ENCODE assay signal across 21 mouse cellular contexts in the genomic region with DNA sequence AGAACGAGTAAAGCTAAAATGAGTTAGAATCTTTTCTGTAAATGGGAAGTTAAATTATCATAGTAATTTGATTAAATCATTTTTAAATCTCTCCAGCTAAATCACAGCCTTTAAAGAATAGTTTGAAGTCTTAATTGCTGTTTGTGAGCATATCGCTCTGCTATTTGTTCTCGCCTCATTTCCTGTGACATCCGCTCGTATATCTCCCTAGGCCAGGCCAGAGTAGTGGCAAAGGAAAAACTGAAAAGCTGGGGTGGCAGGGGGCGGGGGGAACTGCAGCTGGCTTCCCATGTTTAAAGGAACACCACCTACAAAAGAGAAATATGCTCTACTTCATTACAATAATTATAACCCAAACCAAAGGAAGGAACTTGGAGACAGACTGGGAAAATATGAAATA. TPM values are rescaled to one million over a fixed set of nuclear protein-coding genes. Genes with fewer than 3 reads are reported as not detected.
DNase-seq lines count a peak whose midpoint lies in the region; ATAC-seq lines count a peak whose summit lies in the region.
"Had no signal": no experiment of that assay in that cellular context is flagged by ENCODE, and none has a peak within 500 bp of the region (broad histone marks: within the 10 kb centered on the region; RNA-seq: fewer than 3 reads in every experiment).

No protein-coding gene starts in this region.

- H3K4me3 ChIP-seq in kidney, embryonic 15.5 days (replicated peaks): no peak overlapping the region
- H3K4me3 ChIP-seq: forebrain, embryonic 13.5 days; hindbrain, embryonic 13.5 days; limb, embryonic 15.5 days had no signal

- no peak for DNase-seq in kidney, adult 8-10 months
- DNase-seq in retina, postnatal 1 day: peak; percentile 47
- DNase-seq in retina, embryonic 14.5 days (ENCODE audit: low spot score): no peak
- DNase-seq in kidney, postnatal 25 days: peak; percentile 10 to 41
- no peak for DNase-seq in urinary bladder, postnatal 10 days (ENCODE audit: low spot score)
- no peak for DNase-seq in frontal cortex, postnatal 25 days (ENCODE audit: low spot score in 2 of 2)
- DNase-seq: adrenal gland, adult 8-10 months; cerebellum, adult 11 months; cerebellum, postnatal 14 days; gastrocnemius, postnatal 36 days; heart, postnatal 10 days; right cerebral cortex, adult 18-20 months had no signal

- ATAC-seq in kidney, embryonic 15.5 days (replicated peaks; ENCODE audit: low FRiP score): peak; percentile 64; the same call in 1 of the 2 replicates
- ATAC-seq: forebrain, embryonic 13.5 days; inflammation-experienced regulatory T-cells, adult 6 months; Patski had no signal

- no peak overlapping the region for H3K27ac ChIP-seq in kidney, embryonic 15.5 days
- H3K27ac ChIP-seq: forebrain, embryonic 13.5 days; limb, embryonic 15.5 days; macrophage had no signal

- H3K9ac ChIP-seq in kidney, embryonic 15.5 days: no peak overlapping the region
- H3K9ac ChIP-seq: forebrain, embryonic 13.5 days; hindbrain, embryonic 13.5 days; limb, embryonic 15.5 days had no signal

- no peak overlapping the region for H3K4me2 ChIP-seq in kidney, embryonic 15.5 days
- H3K4me2 ChIP-seq: forebrain, embryonic 13.5 days; hindbrain, embryonic 13.5 days; limb, embryonic 15.5 days; midbrain, embryonic 11.5 days had no signal

- no peaks in the 10 kb centered on the region for H3K4me1 ChIP-seq in kidney, embryonic 15.5 days
- H3K4me1 ChIP-seq: forebrain, embryonic 13.5 days; hindbrain, embryonic 13.5 days; limb, embryonic 15.5 days had no signal

- 19% methylated on average over 6 of the region's 6 CpGs for WGBS in kidney, embryonic 15.5 days

- no peaks in the 10 kb centered on the region for H3K36me3 ChIP-seq in kidney, embryonic 15.5 days
- H3K36me3 ChIP-seq: hindbrain, embryonic 13.5 days; limb, embryonic 15.5 days had no signal

- no peaks in the 10 kb centered on the region for H3K9me3 ChIP-seq in kidney, embryonic 15.5 days (replicated peaks)
- H3K9me3 ChIP-seq: forebrain, embryonic 13.5 days; hindbrain, embryonic 13.5 days; limb, embryonic 15.5 days had no signal

- no peaks in the 10 kb centered on the region for H3K27me3 ChIP-seq in kidney, embryonic 15.5 days
- H3K27me3 ChIP-seq: forebrain, embryonic 13.5 days; hindbrain, embryonic 13.5 days; limb, embryonic 15.5 days had no signal

RNA-seq across cellular contexts. Expression of a gene that starts 54.4 kb away (rescaled TPM):
- 0.01 and 0.03 TPM in 2 replicates for polyA plus RNA-seq in kidney, embryonic 15.5 days (2015; fragmentation: Nextera tagmentation; extraction: Ambion mirVana)
- polyA plus RNA-seq: macrophage; Patski; small intestine, adult 2 months had no signal

Comparison
In these comparisons a context has a peak if more than half of its experiments do, and no peak if none do; other contexts are left out.
1. DNase-seq: peak in retina, postnatal 1 day (single experiment) and kidney, postnatal 25 days (2 of 2); none in kidney, adult 8-10 months (0 of 2), retina, embryonic 14.5 days (single experiment), urinary bladder, postnatal 10 days (single experiment) and frontal cortex, postnatal 25 days (0 of 2).